Mouse (Mus musculus) liver, postnatal 0 days (tissue): ENCODE measurements around the gene Nlrc4.

Experiments
- CTCF ChIP-seq: sonication (generic); IDR thresholded peaks from 2 replicates; pipeline ENCODE4 v1.5.1; 2016; ENCODE audit warnings: antibody characterized with exemption, low read depth
- EP300 ChIP-seq: IDR thresholded peaks from 2 replicates; pipeline ENCODE4 v1.6.1; 2016; ENCODE audit warnings: antibody characterized with exemption, low read depth, mild to moderate bottlenecking

GRCm38 (mm10) chr17:74458711-74459408 lies at the start of gene Nlrc4:
- TF ChIP-seq CTCF (no peak), EP300 (no peak)
